Mouse (Mus musculus) midbrain, embryonic 12.5 days (tissue): ENCODE results near the gene Prmt3. TPM values are rescaled to one million over a fixed set of nuclear protein-coding genes. Genes with fewer than 3 reads are reported as not detected.

Experiments
- ATAC-seq: fragments of 200-750 bp; cut with Nextera tagmentation; 2 replicates; pipeline ENCODE4 v1.8.0; 2017; ENCODE audit warnings: low read depth, moderate TSS enrichment, moderate library complexity; ENCODE audit not compliant: low FRiP score
- H3K27ac ChIP-seq: fragments of 300-500 bp; sonication (generic); replicated peaks from 2 replicates; pipeline ENCODE4 v1.5.1; 2016; ENCODE audit warnings: mild to moderate bottlenecking
- H3K27me3 ChIP-seq: fragments of 300-500 bp; sonication (generic); 2 replicates; pipeline ENCODE4 v1.6.1; 2016; ENCODE audit warnings: mild to moderate bottlenecking
- H3K36me3 ChIP-seq: fragments of 300-500 bp; sonication (generic); 2 replicates; pipeline ENCODE4 v1.6.1; 2016
- H3K4me1 ChIP-seq: fragments of 300-500 bp; sonication (generic); 2 replicates; pipeline ENCODE4 v1.6.1; 2016
- H3K4me2 ChIP-seq: fragments of 300-500 bp; sonication (generic); replicated peaks from 2 replicates; pipeline ENCODE4 v1.6.1; 2016; ENCODE audit warnings: mild to moderate bottlenecking, moderate library complexity
- H3K4me3 ChIP-seq: fragments of 300-500 bp; sonication (generic); 2 replicates; pipeline ENCODE4 v1.5.1; 2016; ENCODE audit warnings: mild to moderate bottlenecking
- H3K9ac ChIP-seq: fragments of 300-500 bp; sonication (generic); replicated peaks from 2 replicates; pipeline ENCODE4 v1.6.1; 2016; ENCODE audit warnings: mild to moderate bottlenecking, moderate library complexity
- H3K9me3 ChIP-seq: fragments of 300-500 bp; sonication (generic); 2 replicates; pipeline ENCODE4 v1.6.1; 2016; ENCODE audit warnings: mild to moderate bottlenecking
- WGBS: fragments of 180-500 bp; shearing (Covaris S2); methylation state at CpG from one replicate; pipeline ENCODE4 v1.1.7; 2016; 5-methylcytosine and 5-hydroxymethylcytosine counted together
- polyA plus RNA-seq: library from polyadenylated mRNA; unstranded; fragments of >200 nt; fragmentation: Nextera tagmentation; extraction: Ambion mirVana; gene quantifications from 2 replicates; pipeline ENCODE4 v1.2.1, GENCODE M21; 2016

Gene Prmt3
- polyA plus RNA-seq, 1 experiment from 2014 or later, result 78.4 TPM

GRCm38 (mm10) chr7:49902003-49902552 is 123.9 kb downstream of the Prmt3 start:
- no peak for ATAC-seq
- Histone ChIP-seq H3K4me2 (no peak overlapping the region), H3K4me1 (no peaks in the 10 kb centered on the region), H3K4me3 (no peak overlapping the region), H3K9me3 (no peaks in the 10 kb centered on the region), H3K27ac (no peak overlapping the region), H3K36me3 (no peaks in the 10 kb centered on the region), H3K27me3 (peaks cover 50% of the 10 kb centered on the region), H3K9ac (no peak overlapping the region)
- WGBS, result 41% methylated on average over 9 of the region's 9 CpGs

DNA sequence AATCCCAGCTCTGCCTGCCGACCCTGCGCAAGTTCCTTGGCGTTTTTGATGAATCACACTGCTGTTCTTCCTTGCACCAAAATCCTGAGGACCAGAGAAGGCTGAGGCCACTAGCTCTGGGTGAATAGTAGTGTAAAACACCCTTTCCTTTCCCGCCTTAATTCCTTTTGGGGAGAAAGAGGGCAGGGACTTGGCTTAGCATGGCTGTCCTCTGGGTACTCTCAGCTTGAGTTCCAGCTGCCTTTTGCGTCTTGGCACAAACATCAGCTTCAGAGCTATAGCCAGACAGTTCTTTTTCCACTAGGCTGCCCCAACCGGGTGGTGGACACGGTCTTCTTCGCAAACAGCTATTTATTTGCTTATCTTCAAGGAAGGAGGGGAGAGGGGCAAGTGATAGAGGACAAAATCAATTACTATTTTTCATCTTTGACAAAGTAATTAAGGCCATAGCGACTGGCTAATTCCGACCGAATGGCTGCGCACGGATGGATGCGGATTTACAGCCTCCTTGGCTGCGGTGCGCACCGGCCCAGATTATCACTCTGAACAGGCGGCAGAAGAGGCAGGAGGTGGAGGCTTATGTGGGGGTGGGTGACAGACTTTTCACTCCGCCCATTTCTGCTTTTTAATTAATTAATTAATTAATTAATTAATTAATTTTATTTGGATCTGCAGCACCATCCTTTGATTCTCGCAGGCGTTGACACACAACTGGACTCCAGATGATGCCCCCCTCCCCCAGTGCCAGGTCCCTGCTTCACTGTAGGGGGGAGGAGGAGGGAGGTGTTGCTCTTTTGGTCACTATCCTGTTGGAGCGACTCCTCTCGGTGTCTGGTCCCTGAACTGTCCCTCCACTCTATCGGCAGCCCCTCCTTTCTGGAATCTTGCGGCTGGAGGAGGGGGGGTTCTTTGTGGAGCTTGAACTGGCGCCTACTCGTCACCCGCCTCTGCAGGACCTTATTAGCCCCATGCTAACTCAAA is 129.3 kb downstream of the Prmt3 start:
- H3K36me3 ChIP-seq, result no peaks in the 10 kb centered on the region
- H3K4me2 ChIP-seq, result peak overlapping the region; percentile 40
- 2% methylated on average over 28 of the region's 28 CpGs for WGBS
- no peak overlapping the region for H3K9ac ChIP-seq
- no peak overlapping the region for H3K27ac ChIP-seq
- no peaks in the 10 kb centered on the region for H3K9me3 ChIP-seq
- peaks cover 98% of the 10 kb centered on the region for H3K27me3 ChIP-seq
- peaks cover 25% of the 10 kb centered on the region for H3K4me1 ChIP-seq
- ATAC-seq, result peak; percentile 17; the same call in 1 of the 2 replicates
- H3K4me3 ChIP-seq, result peak overlapping the region; percentile 18; the same call in 1 of the 2 replicates

Other genes starting within 250 kb of the Prmt3 start
- 176 and 184 TPM in 2 replicates for gene Dbx1, start 141.5 kb upstream of the Prmt3 start, polyA plus RNA-seq
- gene Htatip2, start 19.2 kb upstream of the Prmt3 start, polyA plus RNA-seq, result 9.3 and 12.2 TPM in 2 replicates
- gene Slc6a5, start 131.8 kb downstream of the Prmt3 start, polyA plus RNA-seq, result 0.08 TPM in 2 replicates
- 2.9 and 3.4 TPM in 2 replicates for gene Nell1, start 196.5 kb downstream of the Prmt3 start, polyA plus RNA-seq